Mouse (Mus musculus) forebrain, postnatal 0 days (tissue): ENCODE measurements around the gene Crlf3. TPM values are rescaled to one million over a fixed set of nuclear protein-coding genes. Genes with fewer than 3 reads are reported as not detected.
"Not testable (repeated sequence)": the region's sequence is repeated elsewhere in the genome, so short reads cannot be mapped to it uniquely, and the experiment has no call there.

Source experiments
- ATAC-seq: fragments of 200-750 bp; cut with Nextera tagmentation; 2 replicates; pipeline ENCODE4 v1.8.0; 2017; ENCODE audit warnings: mild to moderate bottlenecking, moderate library complexity
- DNase-seq: peaks from one replicate; pipeline ENCODE4 v3.0.0-alpha.2; 2015
- H3K27ac ChIP-seq: fragments of 300-500 bp; sonication (generic); 2 replicates; pipeline ENCODE4 v1.5.1; 2014; ENCODE audit warnings: low read depth, mild to moderate bottlenecking, antibody characterized with exemption, low read length, moderate library complexity, mixed read lengths
- H3K27me3 ChIP-seq: fragments of 300-500 bp; sonication (generic); 2 replicates; pipeline ENCODE4 v1.6.1; 2014; ENCODE audit warnings: mild to moderate bottlenecking, low read length, mixed read lengths; ENCODE audit not compliant: insufficient read depth
- H3K36me3 ChIP-seq: fragments of 300-500 bp; sonication (generic); 2 replicates; pipeline ENCODE4 v1.6.1; 2014; ENCODE audit warnings: mild to moderate bottlenecking, moderate library complexity; ENCODE audit not compliant: insufficient read depth
- H3K4me1 ChIP-seq: fragments of 300-500 bp; sonication (generic); 2 replicates; pipeline ENCODE4 v1.6.1; 2014; ENCODE audit warnings: antibody characterized with exemption; ENCODE audit not compliant: insufficient read depth
- H3K4me2 ChIP-seq: fragments of 300-500 bp; sonication (generic); 2 replicates; pipeline ENCODE4 v1.6.1; 2014; ENCODE audit warnings: low read depth, mild to moderate bottlenecking, moderate library complexity
- H3K4me3 ChIP-seq: fragments of 300-500 bp; sonication (generic); 2 replicates; pipeline ENCODE4 v1.5.1; 2014; ENCODE audit warnings: low read depth, low read length, mixed read lengths
- H3K9ac ChIP-seq: fragments of 300-500 bp; sonication (generic); 2 replicates; pipeline ENCODE4 v1.6.1; 2014; ENCODE audit warnings: mild to moderate bottlenecking
- H3K9me3 ChIP-seq: fragments of 300-500 bp; sonication (generic); 2 replicates; pipeline ENCODE4 v1.6.1; 2016; ENCODE audit warnings: low read length
- CTCF ChIP-seq: sonication (generic); IDR thresholded peaks from 2 replicates; pipeline ENCODE4 v1.5.1; 2016; ENCODE audit warnings: antibody characterized with exemption, control low read depth, low read depth
- WGBS: fragments of 180-500 bp; shearing (Covaris S2); extraction: QIAGEN DNeasy Blood & Tissue Kit; methylation state at CpG from one replicate; pipeline ENCODE4 v1.1.7; 2014; 5-methylcytosine and 5-hydroxymethylcytosine counted together
- polyA plus RNA-seq: library from polyadenylated mRNA; unstranded; fragments of >200 nt; fragmentation: Nextera tagmentation; extraction: Ambion mirVana; gene quantifications from 2 replicates; pipeline ENCODE4 v1.2.1, GENCODE M21; 2015
- total RNA-seq: library from RNA; depleted of rRNA; stranded (reverse); fragments of >200 nt; gene quantifications from 2 replicates; pipeline ENCODE4 v1.2.3, GENCODE M21; 2014; rRNA removed

Gene Crlf3
- total and polyA plus RNA-seq, 2 experiments from 2014 or later = 9.6 to 12.0 TPM

DNA sequence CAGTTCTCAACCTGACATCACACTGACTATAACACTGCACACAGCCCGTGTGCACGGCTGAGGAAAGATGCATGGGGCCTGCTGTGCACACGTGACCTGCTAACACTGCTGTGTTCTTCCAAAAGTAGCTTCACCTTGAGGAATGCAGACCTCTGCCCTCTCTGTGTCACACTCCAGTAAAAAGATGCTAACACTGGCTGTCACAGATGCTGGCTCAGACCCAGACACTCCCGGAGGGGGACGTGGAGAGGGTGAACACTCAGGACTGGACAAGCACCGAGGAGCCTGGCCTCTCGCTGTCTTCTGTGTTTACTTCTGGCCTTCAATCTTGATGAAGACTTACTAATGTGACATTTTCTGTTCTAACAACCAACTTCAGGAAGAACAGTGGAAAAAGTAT, 33.9 kb downstream of the Crlf3 start:
- WGBS = 85% methylated on average over 7 of the region's 7 CpGs
- no peak overlapping the region for H3K27ac ChIP-seq

DNA sequence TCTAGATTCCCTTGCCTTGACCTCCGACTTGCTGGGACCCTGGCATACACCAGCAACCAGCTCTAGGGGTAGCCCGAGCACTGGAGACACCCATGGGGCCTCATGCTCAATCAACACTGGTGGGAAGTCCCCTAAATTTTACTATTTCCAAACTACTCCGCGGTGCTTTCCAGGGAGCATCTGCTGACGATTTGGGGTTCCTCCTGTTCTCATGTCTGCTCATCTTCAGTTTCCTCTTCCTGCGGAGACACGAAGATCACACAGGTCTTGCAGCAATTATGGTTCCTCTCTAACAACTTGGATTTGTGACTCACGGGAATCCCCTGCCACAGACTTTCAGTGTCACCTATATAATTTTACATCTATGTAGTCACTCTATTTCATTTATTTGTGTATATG, 37.4 kb downstream of the Crlf3 start:
- peaks cover 4% of the 10 kb centered on the region; the same call in 1 of the 2 replicates for H3K36me3 ChIP-seq
- H3K9ac ChIP-seq = no peak overlapping the region
- no peaks in the 10 kb centered on the region for H3K4me1 ChIP-seq
- H3K4me3 ChIP-seq = no peak overlapping the region
- DNase-seq (no peak), ATAC-seq (no peak)
- no peak overlapping the region for H3K27ac ChIP-seq
- no peak overlapping the region for H3K4me2 ChIP-seq
- no peaks in the 10 kb centered on the region for H3K9me3 ChIP-seq
- H3K27me3 ChIP-seq = no peaks in the 10 kb centered on the region
- TF ChIP-seq CTCF = no peak
- WGBS = 89% methylated on average over 8 of the region's 8 CpGs

More for the DNA sequence above, 33.9 kb downstream of the Crlf3 start:
- Histone ChIP-seq H3K36me3 (peaks cover 4% of the 10 kb centered on the region; the same call in 1 of the 2 replicates), H3K4me1 (no peaks in the 10 kb centered on the region), H3K4me3 (no peak overlapping the region), H3K4me2 (no peak overlapping the region), H3K9ac (no peak overlapping the region), H3K9me3 (no peaks in the 10 kb centered on the region), H3K27me3 (no peaks in the 10 kb centered on the region)
- DNase-seq = no peak
- no peak for ATAC-seq
- no peak for TF ChIP-seq CTCF

DNA sequence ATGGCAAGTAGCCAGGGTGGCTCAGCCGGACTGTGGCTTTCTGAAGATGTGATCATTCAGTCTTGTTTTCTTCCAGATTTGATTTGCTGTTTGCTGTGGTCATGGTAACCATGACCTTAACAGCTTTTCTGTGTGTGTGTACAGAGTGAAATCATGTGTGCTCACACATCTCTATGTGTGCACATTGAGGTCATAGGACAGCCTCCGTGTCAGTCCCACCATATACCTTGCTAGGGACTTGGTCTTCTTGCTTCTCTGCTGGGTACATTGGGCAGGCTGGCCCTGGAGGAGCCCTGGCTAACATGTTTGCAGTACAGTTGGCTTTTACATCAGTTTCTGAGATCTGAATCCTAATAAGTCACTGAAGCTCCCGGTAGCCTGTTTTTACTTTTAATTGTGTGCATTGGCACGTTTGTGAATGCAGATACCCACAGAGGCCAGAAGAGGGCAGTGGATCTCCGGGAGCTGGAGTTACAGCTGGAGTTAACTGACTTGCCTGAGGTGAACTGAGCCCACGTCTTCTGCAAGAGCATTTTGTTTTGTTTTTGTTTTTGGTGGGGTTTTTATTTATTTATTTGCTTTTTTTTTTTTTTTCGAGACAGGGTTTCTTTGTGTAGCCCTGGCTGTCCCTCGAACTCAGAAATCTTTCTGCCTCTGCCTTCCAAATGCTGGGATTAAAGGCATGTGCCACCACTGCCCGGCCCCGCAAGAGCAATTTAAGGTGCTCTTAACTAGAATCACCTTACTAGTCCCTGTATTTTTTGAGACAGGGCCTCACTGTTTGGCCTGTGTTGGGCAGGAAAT, 38.0 kb downstream of the Crlf3 start:
- Histone ChIP-seq H3K4me3 (no peak overlapping the region), H3K9ac (no peak overlapping the region), H3K36me3 (peaks cover 4% of the 10 kb centered on the region; the same call in 1 of the 2 replicates), H3K4me2 (no peak overlapping the region), H3K9me3 (no peaks in the 10 kb centered on the region), H3K4me1 (no peaks in the 10 kb centered on the region), H3K27ac (no peak overlapping the region), H3K27me3 (no peaks in the 10 kb centered on the region)
- peak; percentile 69 for TF ChIP-seq CTCF
- DNase-seq = peak; percentile 45
- 52% methylated on average over 10 of the region's 10 CpGs for WGBS
- no peak for ATAC-seq

DNA sequence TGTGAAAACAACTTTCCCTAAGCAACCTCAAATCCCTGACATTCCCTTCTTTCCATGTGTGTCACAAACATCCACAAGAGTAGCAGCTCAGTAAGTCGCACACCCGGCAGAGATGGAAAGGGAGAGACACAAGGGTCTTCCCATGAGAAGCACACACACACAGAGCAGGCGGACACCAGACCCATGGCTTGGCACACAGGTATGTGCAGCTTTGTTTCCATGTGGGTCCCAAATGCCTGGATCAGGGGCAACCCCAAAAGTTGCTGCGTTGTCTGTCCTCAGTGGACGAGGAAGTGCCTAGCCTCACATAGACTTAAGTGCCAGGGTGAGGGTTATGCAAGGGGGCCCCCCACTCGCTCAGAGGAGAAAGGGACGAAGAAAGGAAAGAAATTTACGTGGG, 43.3 kb downstream of the Crlf3 start:
- Histone ChIP-seq H3K4me1 (no peaks in the 10 kb centered on the region), H3K27me3 (no peaks in the 10 kb centered on the region), H3K4me2 (no peak overlapping the region), H3K36me3 (peaks cover 20% of the 10 kb centered on the region), H3K9me3 (no peaks in the 10 kb centered on the region), H3K9ac (no peak overlapping the region), H3K27ac (no peak overlapping the region), H3K4me3 (no peak overlapping the region)
- DNase-seq (no peak), ATAC-seq (no peak)
- 73% methylated on average over 8 of the region's 8 CpGs for WGBS
- TF ChIP-seq CTCF = no peak

DNA sequence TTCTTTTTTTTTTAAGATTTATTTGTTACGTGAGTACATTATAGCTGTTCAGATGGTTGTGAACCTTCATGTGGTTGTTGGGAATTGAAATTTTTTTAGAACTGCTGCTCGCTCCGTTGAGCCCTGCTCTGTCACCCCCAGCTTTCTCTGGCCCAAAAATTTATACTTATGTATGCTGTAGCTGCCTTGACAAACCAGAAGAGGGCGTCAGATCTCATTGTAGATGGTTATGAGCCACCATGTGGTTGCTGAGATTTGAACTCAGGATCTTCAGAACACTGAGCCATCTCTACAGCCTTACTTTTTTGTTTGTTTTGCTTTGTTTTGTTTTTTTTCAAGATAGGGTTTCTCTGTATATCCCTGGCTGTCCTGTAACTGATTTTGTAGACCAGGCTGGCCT, 59.5 kb downstream of the Crlf3 start:
- ATAC-seq = no peak
- no peaks in the 10 kb centered on the region for H3K4me1 ChIP-seq
- H3K9ac ChIP-seq = no peak overlapping the region
- WGBS = 93% methylated on average over 4 of the region's 4 CpGs
- no peak overlapping the region for H3K4me2 ChIP-seq
- H3K27ac ChIP-seq = no peak overlapping the region
- no peaks in the 10 kb centered on the region for H3K27me3 ChIP-seq
- TF ChIP-seq CTCF = no peak
- no peaks in the 10 kb centered on the region for H3K9me3 ChIP-seq
- no peak overlapping the region for H3K4me3 ChIP-seq
- peaks cover 43% of the 10 kb centered on the region for H3K36me3 ChIP-seq
- DNase-seq = no peak

DNA sequence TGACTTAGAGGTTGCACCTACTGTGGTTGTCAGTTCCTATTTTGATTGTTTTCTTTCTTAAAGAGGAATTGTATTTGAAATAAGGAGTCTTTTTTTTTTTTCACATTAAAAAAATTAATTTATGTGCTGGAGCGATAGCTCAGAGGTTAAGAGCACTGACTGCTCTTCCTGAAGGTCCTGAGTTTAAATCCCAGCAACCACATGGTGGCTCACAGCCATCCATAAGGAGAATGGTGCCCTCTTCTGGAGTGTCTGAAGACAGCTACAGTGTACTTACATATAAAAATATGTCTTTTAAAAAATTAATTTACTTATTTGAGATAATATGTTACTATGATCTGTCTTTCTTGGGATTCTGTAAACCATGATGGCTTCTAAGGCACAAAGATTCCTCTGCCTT, 61.0 kb downstream of the Crlf3 start:
- H3K9me3 ChIP-seq = no peaks in the 10 kb centered on the region
- peaks cover 34% of the 10 kb centered on the region for H3K36me3 ChIP-seq
- DNase-seq (no peak), ATAC-seq (no peak)
- WGBS = 81% methylated on average over 1 of the region's 1 CpGs
- no peak overlapping the region for H3K4me2 ChIP-seq
- H3K4me1 ChIP-seq = no peaks in the 10 kb centered on the region
- H3K27ac ChIP-seq = no peak overlapping the region
- H3K27me3 ChIP-seq = no peaks in the 10 kb centered on the region
- no peak; the same call in 1 of the 2 replicates for TF ChIP-seq CTCF
- no peak overlapping the region for H3K9ac ChIP-seq
- H3K4me3 ChIP-seq = no peak overlapping the region

DNA sequence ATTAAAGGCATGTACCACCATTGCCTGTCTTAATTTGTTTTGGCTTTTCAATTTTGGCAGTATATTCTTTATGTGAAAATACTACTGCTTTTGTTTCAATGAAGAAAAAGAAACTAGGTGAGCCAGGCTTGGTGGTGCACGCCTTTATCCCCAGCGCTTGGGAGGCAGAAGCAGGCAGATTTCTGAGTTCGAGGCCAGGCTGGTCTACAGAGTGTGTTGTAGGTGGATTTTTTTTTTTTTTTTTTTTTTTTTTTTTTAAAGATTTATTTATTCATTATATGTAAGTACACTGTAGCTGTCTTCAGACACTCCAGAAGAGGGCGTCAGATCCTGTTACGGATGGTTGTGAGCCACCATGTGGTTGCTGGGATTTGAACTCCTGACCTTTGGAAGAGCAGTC, 64.3 kb downstream of the Crlf3 start:
- not testable (repeated sequence) for H3K27me3 ChIP-seq, DNase-seq, H3K4me1 ChIP-seq, H3K9me3 ChIP-seq, H3K4me2 ChIP-seq, H3K27ac ChIP-seq, H3K4me3 ChIP-seq, ATAC-seq, H3K9ac ChIP-seq
- peaks cover 35% of the 10 kb centered on the region for H3K36me3 ChIP-seq
- 96% methylated on average over 3 of the region's 5 CpGs for WGBS

Other genes with a start within 250 kb of the Crlf3 start
- 30.7 and 37.5 TPM in 2 replicates for gene Utp6, start 118.6 kb downstream of the Crlf3 start, total RNA-seq
- gene Utp6, start 118.6 kb downstream of the Crlf3 start, polyA plus RNA-seq = 18.5 and 29.4 TPM in 2 replicates
- 25.8 and 34.8 TPM in 2 replicates for gene Suz12, start 87.9 kb downstream of the Crlf3 start, total RNA-seq
- 7.3 and 8.1 TPM in 2 replicates for gene Suz12, start 87.9 kb downstream of the Crlf3 start, polyA plus RNA-seq
- 8.9 and 10.6 TPM in 2 replicates for gene Atad5, start 8.4 kb upstream of the Crlf3 start, total RNA-seq
- 1.9 and 3.2 TPM in 2 replicates for gene Atad5, start 8.4 kb upstream of the Crlf3 start, polyA plus RNA-seq
- gene Tefm, start 61.2 kb upstream of the Crlf3 start, total RNA-seq = 18.9 and 19.9 TPM in 2 replicates
- gene Tefm, start 61.2 kb upstream of the Crlf3 start, polyA plus RNA-seq = 23.7 and 25.6 TPM in 2 replicates
- gene Adap2, start 73.1 kb upstream of the Crlf3 start, total RNA-seq = 3.8 and 4.4 TPM in 2 replicates
- gene Adap2, start 73.1 kb upstream of the Crlf3 start, polyA plus RNA-seq = 2.2 and 3.2 TPM in 2 replicates
- 1.3 and 2.0 TPM in 2 replicates for gene Rnf135, start 102.9 kb upstream of the Crlf3 start, total RNA-seq
- gene Rnf135, start 102.9 kb upstream of the Crlf3 start, polyA plus RNA-seq = 2.2 and 3.1 TPM in 2 replicates
- 69.5 and 79.1 TPM in 2 replicates for gene Rhot1, start 128.0 kb upstream of the Crlf3 start, total RNA-seq
- gene Rhot1, start 128.0 kb upstream of the Crlf3 start, polyA plus RNA-seq = 56.0 and 61.0 TPM in 2 replicates
- 3.8 and 6.7 TPM in 2 replicates for gene Rhbdl3, start 219.9 kb upstream of the Crlf3 start, total RNA-seq
- 2.5 and 2.8 TPM in 2 replicates for gene Rhbdl3, start 219.9 kb upstream of the Crlf3 start, polyA plus RNA-seq